Comparison of ENCODE assay signal across 8 mouse cellular contexts in genomic region chr8:111056158-111056663, GRCm38 (mm10). TPM values are rescaled to one million over a fixed set of nuclear protein-coding genes. Genes with fewer than 3 reads are reported as not detected.
A peak's percentile ranks its signal among the peaks of the same experiment; 100 is the strongest.
DNase-seq lines count a peak whose midpoint lies in the region; ATAC-seq and TF ChIP-seq lines count a peak whose summit lies in the region.

Gene Exosc6 (plus strand): TSS chr8:111056339.

- H3K9ac ChIP-seq in heart, embryonic 13.5 days: peak within 1 kb of the TSS; percentile 96
- peak within 1 kb of the TSS; percentile 95 for H3K9ac ChIP-seq in liver, embryonic 12.5 days
- H3K9ac ChIP-seq in stomach, embryonic 15.5 days: peak within 1 kb of the TSS; percentile 84

- H3ac ChIP-seq in C2C12 (ENCODE audit: control insufficient read depth, insufficient read length, low read depth): peak within 1 kb of the TSS; percentile 96

- peak; percentile 80 for TF ChIP-seq CTCF in C2C12 (IDR thresholded peaks at IDR 0.05; ENCODE audit: control insufficient read depth, insufficient read depth, insufficient read length)
- TF ChIP-seq CTCF in brain, embryonic 14.5 days (IDR thresholded peaks at IDR 0.05; ENCODE audit: borderline replicate concordance, extremely low read depth, insufficient read depth, insufficient read length): peak; percentile 93

- peaks cover 25% of the 10 kb centered on the region for H3K79me2 ChIP-seq in C2C12 (ENCODE audit: control insufficient read depth, insufficient read depth)

- peak; percentile 98 for DNase-seq in brain, embryonic 14.5 days (ENCODE audit: low read depth)
- DNase-seq in kidney, postnatal 10 days: peak; percentile 95
- peak; percentile 83 to 90 for DNase-seq in natural killer cell, adult 2 months (ENCODE audit: low spot score in 2 of 2)

- no peaks in the 10 kb centered on the region for H3K27me3 ChIP-seq in C2C12 (ENCODE audit: control insufficient read depth, insufficient read depth, insufficient read length)
- H3K27me3 ChIP-seq in erythroblast, embryonic 14.5 days (ENCODE audit: control insufficient read depth): no peaks in the 10 kb centered on the region
- H3K27me3 ChIP-seq in heart, embryonic 13.5 days (replicated peaks): no peaks in the 10 kb centered on the region
- no peaks in the 10 kb centered on the region for H3K27me3 ChIP-seq in liver, embryonic 12.5 days (replicated peaks)
- no peaks in the 10 kb centered on the region for H3K27me3 ChIP-seq in stomach, embryonic 15.5 days (replicated peaks)

- peak within 1 kb of the TSS; percentile 86 for H3K4me3 ChIP-seq in C2C12 (ENCODE audit: insufficient read depth, poor library complexity, severe bottlenecking)
- peak within 1 kb of the TSS; percentile 89 for H3K4me3 ChIP-seq in erythroblast, embryonic 14.5 days (replicated peaks)
- peak within 1 kb of the TSS; percentile 88 for H3K4me3 ChIP-seq in heart, embryonic 13.5 days
- H3K4me3 ChIP-seq in liver, embryonic 12.5 days: peak within 1 kb of the TSS; percentile 77
- peak within 1 kb of the TSS; percentile 85 for H3K4me3 ChIP-seq in stomach, embryonic 15.5 days (replicated peaks)

- no peaks in the 10 kb centered on the region for H3K9me3 ChIP-seq in erythroblast, embryonic 14.5 days (ENCODE audit: control insufficient read depth, low read length)
- no peaks in the 10 kb centered on the region for H3K9me3 ChIP-seq in heart, embryonic 13.5 days
- no peaks in the 10 kb centered on the region for H3K9me3 ChIP-seq in liver, embryonic 12.5 days (replicated peaks)
- H3K9me3 ChIP-seq in stomach, embryonic 15.5 days: no peaks in the 10 kb centered on the region

- H3K4me1 ChIP-seq in erythroblast, embryonic 14.5 days (ENCODE audit: control insufficient read depth): peaks cover 62% of the 10 kb centered on the region
- H3K4me1 ChIP-seq in heart, embryonic 13.5 days: peaks cover 32% of the 10 kb centered on the region
- peaks cover 59% of the 10 kb centered on the region for H3K4me1 ChIP-seq in liver, embryonic 12.5 days
- H3K4me1 ChIP-seq in stomach, embryonic 15.5 days: peaks cover 14% of the 10 kb centered on the region

- peak; percentile 85 for ATAC-seq in heart, embryonic 13.5 days (ENCODE audit: extremely low read depth, insufficient number of reproducible peaks, low FRiP score, low TSS enrichment)
- peak; percentile 91 for ATAC-seq in liver, embryonic 12.5 days
- ATAC-seq in stomach, embryonic 15.5 days (ENCODE audit: insufficient read depth, low FRiP score, low read depth): peak; percentile 90

- peaks cover 11% of the 10 kb centered on the region for H3K79me3 ChIP-seq in C2C12 (ENCODE audit: low read depth)

- peaks cover 62% of the 10 kb centered on the region for H3K36me3 ChIP-seq in C2C12 (ENCODE audit: control insufficient read depth, insufficient read depth)
- peaks cover 72% of the 10 kb centered on the region for H3K36me3 ChIP-seq in erythroblast, embryonic 14.5 days (ENCODE audit: control insufficient read depth)
- H3K36me3 ChIP-seq in heart, embryonic 13.5 days: peaks cover 52% of the 10 kb centered on the region
- H3K36me3 ChIP-seq in liver, embryonic 12.5 days: peaks cover 58% of the 10 kb centered on the region
- peaks cover 37% of the 10 kb centered on the region for H3K36me3 ChIP-seq in stomach, embryonic 15.5 days

- WGBS in heart, embryonic 13.5 days: under 1% methylated on average over 51 of the region's 68 CpGs
- under 1% methylated on average over 68 of the region's 68 CpGs for WGBS in liver, embryonic 12.5 days (ENCODE audit: insufficient replicate concordance)
- WGBS in stomach, embryonic 15.5 days: under 1% methylated on average over 64 of the region's 68 CpGs

- H3K4me2 ChIP-seq in heart, embryonic 13.5 days: peak within 1 kb of the TSS; percentile 99
- peak within 1 kb of the TSS; percentile 99 for H3K4me2 ChIP-seq in liver, embryonic 12.5 days
- peak within 1 kb of the TSS; percentile 90 for H3K4me2 ChIP-seq in stomach, embryonic 15.5 days

- 0 out of 2 replicates have a peak, but pooled peaks have one; percentile 32 for TF ChIP-seq POLR2A in brain, embryonic 14.5 days (IDR thresholded peaks at IDR 0.05; ENCODE audit: borderline replicate concordance, extremely low read depth, insufficient read depth, insufficient read length, poor library complexity, severe bottlenecking)

- peak within 1 kb of the TSS; percentile 92 for H3K27ac ChIP-seq in heart, embryonic 13.5 days (replicated peaks)
- H3K27ac ChIP-seq in liver, embryonic 12.5 days: peak within 1 kb of the TSS; percentile 85
- peak within 1 kb of the TSS; percentile 92 for H3K27ac ChIP-seq in stomach, embryonic 15.5 days

TF ChIP-seq in C2C12, 6 proteins besides CTCF, POLR2A, EP300 and RAD21:
- TF ChIP-seq MAX (IDR thresholded peaks at IDR 0.05) (peak; percentile 73), FOSL1 (IDR thresholded peaks at IDR 0.05; ENCODE audit: insufficient read depth, low read length, poor library complexity, severe bottlenecking) (no peak), CEBPB (IDR thresholded peaks at IDR 0.05; ENCODE audit: low read depth) (no peak), USF1 (IDR thresholded peaks at IDR 0.05; ENCODE audit: low read depth) (no peak), MYOG (IDR thresholded peaks at IDR 0.05; ENCODE audit: control insufficient read depth, extremely low read depth, insufficient read length) (no peak), MYOD1 (IDR thresholded peaks at IDR 0.05; ENCODE audit: control insufficient read depth, insufficient read length, low read depth) (no peak)

RNA-seq across cellular contexts. Expression of gene Exosc6, which starts in this region (rescaled TPM):
- 11.4 TPM for polyA plus RNA-seq in C2C12 (2012; fragmentation: generic; extraction: Trizol)
- polyA plus RNA-seq in brain, embryonic 14.5 days (2012; rRNA removed): not detected in 2 replicates
- polyA plus RNA-seq in erythroblast, embryonic 14.5 days (2012): 4.8 and 5.0 TPM in 2 replicates
- polyA plus RNA-seq in heart, embryonic 13.5 days (2015; fragmentation: Nextera tagmentation; extraction: Ambion mirVana): 7.7 and 8.0 TPM in 2 replicates
- 23.2 and 25.6 TPM in 2 replicates for polyA plus RNA-seq in liver, embryonic 12.5 days (2016; fragmentation: Nextera tagmentation; extraction: Ambion mirVana)
- 17.7 and 20.5 TPM in 2 replicates for polyA plus RNA-seq in stomach, embryonic 15.5 days (2015; fragmentation: Nextera tagmentation; extraction: Ambion mirVana)

Comparison
In these comparisons a context has a peak if more than half of its experiments do, and no peak if none do; other contexts are left out.
1. Peak in every context shown above with its lines: DNase-seq, ATAC-seq, H3K4me3 ChIP-seq and H3K27ac ChIP-seq.
2. Peak in DNase-seq in brain, embryonic 14.5 days; RNA of the gene not detected or under 1 TPM.